Mouse (Mus musculus) embryo, embryonic 11 days (tissue): Measurements from ENCODE around the gene Ap4b1.
"Not testable (repeated sequence)": the region's sequence is repeated elsewhere in the genome, so short reads cannot be mapped to it uniquely, and the experiment has no call there.

Source experiments
- DNase-seq: peaks from one replicate; pipeline ENCODE4 v3.0.0-alpha.2; 2015

Ap4b1 gene

DNA sequence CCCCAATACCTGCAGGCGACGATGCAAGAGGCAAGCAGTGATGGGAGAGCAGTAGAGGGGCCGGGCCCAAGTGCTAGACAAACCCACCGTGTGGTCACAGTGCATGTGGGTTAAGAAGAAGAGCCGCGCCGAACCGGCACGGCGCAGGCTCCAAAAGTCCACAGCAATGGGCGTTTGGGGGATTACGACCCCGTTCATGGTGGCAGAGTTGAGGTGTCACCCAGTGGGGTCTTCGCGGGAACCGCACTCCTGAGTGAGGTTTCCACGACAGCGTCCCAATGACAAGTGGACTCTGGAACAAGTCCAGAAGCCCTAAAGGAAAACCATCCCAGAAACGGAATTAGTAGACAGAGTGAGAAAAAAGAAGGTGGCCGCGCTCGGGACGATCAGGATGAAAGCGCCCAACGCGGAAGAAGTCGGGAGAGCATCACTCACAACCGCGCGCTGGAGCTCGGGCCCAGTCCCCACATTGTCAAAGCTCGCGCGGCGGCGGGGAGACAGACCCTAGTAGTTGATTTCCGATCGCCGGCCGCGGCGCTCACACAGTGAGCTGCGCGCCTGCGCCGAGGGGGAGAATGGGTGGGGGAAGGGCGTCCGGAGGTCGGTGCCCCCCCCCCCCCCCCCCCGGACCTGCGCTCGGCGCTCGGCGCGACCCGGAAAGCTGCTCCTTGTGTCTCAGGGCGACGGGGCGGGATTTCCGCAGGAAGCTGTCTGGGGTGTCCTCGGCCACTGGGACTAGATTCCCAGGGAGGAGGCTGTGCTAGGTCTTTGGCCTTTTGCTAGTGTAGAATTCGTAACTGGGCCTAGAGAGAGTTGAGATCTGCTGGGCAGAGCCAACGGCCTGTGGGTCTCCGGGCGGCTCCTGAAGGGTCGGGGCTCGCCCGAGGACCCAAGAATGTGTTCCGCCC lies at the start of gene Ap4b1, which contains the start of the genes Dclre1b and Gm43064:
Gene Ap4b1, plus strand, starts transcription at position 630 of the 908 bp plus-strand sequence.
Gene Dclre1b, minus strand, starts transcription at position 554 of the 908 bp plus-strand sequence.
Gene Gm43064, plus strand, starts transcription at position 683 of the 908 bp plus-strand sequence.
- peak; percentile 98 for DNase-seq

DNA sequence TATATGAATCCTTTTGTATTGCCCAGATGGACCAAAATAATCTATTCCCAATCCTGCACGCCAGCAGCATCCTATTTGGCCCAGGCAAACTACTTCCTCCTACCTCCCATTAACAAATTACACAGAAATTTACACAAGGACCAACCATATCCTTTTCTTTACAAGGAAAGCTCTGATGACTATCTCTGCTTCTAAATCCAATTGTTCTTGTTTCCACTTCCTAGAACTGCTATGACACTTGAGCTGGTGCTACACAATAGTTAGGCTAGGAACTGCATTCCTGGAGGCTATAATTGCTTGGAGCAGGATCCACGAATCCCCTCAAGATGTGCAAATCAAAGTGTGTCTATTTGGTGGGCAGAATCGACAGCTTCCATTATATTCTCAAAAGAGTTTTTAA lies 42.5 kb upstream of the Ap4b1 start:
- no peak for DNase-seq

DNA sequence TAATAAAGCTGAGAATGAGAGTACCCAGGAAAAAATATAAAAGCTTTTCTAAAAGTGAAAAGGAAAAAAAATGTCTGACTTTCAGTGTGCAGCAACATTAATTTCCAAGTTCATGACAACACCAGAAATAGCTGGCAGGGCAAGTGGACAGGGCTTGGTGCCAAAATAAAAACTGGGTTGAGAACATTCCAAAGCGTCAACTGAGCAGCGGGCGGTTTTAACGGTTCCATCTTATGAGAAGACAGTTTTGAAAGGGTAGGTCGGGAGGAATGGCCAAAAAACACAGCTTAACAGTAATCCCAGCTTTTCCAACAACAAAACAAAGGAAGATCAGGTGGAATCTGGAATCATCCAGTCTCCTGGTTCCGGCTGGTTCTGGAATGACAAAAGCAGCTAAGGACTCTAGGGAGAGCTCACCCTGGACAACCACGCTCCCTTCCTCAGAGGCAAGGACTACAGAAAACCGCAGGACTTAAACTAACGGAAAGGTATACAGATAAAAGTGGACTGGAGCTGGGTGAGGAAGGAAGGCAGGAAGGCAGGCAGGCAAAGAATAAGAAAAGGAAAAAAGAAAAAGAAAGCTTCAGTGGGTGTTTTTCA lies 37.7 kb upstream of the Ap4b1 start:
- no peak for DNase-seq

DNA sequence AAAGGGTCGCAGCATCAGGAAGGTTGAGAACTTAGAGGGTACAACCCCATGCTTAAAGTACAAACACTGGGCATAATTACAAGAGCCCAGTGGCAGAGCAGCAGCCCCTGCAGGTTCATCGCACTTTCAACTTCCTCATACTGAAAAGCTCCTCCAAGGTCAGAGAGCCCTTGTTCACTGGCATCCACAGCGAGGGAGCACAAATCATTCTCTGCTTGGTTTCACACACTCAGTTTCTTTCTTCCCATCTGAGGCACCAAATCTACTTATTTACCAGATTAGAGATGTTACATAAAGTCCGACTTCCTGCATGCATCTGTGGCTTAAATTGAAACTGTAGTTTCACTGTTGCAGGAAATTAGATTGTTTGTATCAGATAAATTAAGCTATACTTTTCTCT lies 36.5 kb upstream of the Ap4b1 start:
- no peak for DNase-seq

DNA sequence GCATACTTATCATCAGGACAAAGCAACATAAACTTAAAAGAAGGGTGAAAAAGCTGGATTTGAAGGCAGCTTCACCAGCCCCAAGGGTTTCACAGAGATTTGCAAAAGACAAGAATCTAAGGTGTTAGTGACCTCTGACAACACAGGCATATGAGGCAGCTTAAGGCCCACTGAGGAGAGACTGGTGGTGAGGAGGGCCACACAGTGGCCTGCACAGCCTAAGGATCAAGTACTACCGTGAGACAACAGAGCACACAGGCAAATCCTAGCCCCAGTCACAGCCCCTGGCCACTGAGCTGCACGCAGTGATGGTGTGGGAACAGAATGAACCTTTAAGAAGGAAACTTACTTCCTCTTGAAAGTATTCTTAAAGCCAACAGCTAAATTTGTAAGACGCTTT lies 35.8 kb upstream of the Ap4b1 start:
- no peak for DNase-seq

DNA sequence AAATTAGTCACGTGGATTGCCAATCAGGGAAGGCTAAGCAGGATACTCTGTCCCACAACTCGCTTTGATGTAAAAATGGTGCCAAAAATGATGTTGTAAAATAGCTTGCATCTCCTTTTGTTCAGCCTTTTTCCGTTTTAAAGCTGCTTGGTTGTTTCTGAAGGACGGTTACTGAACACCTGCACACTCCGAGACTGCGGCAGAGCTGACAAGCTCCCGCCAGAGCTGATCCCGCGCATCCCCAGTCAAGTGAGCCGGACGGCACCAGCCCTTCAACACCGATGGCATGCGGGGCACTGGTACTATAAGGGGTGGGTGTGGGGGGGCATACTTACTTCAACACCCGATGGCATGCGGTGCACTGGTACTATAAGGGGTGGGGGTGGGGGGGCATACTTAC lies 35.3 kb upstream of the Ap4b1 start:
- no peak for DNase-seq

DNA sequence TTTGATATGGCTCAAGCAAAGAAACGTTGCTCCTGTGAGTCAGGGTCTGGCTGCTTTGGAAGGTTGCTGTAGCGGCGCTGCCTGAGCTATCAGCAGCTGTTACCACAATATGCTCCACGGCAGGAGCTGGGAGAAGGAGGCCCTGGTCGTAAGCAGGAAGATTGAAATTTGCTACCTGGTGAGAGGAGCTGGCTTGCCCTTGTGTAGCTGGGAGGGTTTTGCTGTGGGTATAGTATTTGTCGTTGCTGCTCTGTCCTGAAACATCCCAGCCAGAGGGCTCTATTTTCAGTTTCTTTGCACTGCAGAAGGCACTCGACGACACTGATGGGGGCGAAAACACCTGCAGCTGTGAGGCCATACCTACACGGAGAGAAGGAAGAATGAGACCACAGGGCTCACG lies 31.4 kb upstream of the Ap4b1 start:
- DNase-seq, result no peak

DNA sequence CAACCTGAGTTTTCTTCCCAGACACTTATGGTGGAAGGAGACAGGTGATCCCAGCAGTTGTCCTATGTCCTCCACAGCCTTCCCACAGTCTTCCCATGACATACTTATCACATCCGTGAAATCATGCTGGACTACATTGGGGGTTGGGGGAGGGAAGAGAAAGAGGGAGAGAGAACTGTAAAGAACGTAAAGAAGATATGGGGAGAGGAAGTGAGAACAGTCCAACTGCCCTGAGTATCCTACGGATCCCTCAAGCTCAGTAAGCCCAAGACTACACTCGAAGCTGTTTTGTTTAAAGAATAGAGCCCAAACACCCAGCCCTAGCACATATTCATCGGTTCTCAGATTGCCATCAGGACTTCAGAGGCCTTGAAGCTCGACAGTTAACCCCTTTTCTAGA lies 30.7 kb upstream of the Ap4b1 start:
- DNase-seq, result no peak

DNA sequence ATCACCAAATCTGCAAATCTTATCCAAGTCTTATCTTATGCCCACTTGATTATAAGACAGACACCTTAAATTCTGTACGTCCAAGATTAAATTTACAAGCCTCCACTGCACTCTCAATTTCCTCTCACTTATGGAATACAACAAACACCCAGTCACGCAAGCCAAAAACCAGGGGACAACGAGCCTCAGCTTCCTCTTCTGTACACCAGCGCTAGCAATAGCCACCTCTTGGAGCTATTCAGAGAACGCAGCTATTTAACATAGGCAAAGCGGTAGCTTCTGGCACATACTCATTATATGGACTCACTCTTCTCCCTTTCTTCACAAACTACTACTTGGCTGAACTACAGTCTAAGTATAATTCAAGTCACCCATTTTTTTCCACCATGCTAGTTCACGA lies 30.1 kb upstream of the Ap4b1 start:
- no peak for DNase-seq

DNA sequence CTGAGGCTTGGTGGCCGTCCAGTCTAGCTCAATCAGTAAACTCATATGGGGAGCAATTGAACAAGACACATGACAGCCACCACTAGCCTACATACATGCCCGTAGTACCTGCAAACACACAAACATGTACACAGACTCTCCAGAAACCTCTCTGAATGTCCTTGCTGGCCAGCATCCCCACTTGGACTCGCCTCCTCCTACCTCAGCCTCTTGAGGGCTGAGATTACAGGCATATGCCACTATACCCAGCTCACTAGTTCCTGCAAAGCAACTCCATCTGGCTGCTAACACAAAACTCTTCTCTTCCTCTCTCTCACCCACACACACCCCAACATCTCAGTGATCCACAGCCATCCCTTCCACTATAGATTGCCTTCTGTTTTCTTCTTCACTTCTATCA lies 29.0 kb upstream of the Ap4b1 start:
- DNase-seq, result no peak

DNA sequence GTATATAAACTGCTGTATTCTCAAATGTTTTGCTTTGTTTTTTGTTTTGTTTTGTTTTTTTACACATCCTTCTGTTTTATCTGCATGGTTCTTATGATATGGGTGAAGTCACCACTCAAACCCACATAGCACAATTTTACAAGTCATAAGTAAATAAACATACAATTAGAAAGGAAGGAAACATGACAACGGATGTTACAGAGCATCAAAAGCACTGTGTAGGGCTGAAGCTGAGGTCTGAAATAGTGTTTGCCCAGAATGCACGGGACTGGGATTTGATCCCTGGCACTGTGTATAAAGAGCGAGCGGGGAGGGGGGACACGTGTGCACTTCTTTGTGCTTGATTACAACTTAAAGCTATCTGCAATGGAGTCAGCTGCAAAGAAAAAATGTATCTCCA lies 28.5 kb upstream of the Ap4b1 start:
- DNase-seq, result no peak

DNA sequence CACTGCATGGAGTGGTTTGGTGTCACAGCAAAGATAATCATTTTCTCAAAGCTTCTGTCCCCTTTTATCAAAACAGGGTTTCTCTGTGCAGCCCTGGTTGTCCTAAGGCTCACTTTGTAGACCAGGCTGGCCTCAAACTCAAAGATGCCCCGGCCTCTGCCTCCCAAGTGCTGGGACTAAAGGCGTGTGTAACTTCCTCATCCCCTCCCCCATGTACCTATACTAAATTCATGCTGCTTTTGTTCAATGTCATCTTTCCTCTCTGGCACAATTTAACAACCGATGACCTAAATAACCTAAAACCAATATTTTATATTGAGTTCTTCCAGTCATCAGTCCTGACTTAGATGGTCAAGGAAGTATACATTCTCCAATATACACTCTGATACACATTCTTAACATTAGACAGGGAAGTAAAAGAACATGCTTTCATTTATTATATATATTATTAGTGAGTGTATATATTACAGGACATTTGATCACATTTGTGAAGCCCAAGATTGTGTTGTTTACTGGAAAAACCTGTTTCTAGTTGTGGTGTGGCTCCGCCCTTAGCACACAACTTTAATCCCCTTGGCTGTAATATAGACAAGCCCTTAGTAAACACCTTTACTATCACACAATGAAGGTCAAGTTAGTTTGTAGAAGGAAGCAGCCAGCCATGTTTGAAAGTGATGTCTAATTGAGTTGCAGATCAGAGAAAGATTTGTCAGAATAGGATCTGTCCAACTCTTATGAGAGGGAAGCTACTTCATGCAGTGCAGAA lies 26.3 kb upstream of the Ap4b1 start:
- no peak for DNase-seq

DNA sequence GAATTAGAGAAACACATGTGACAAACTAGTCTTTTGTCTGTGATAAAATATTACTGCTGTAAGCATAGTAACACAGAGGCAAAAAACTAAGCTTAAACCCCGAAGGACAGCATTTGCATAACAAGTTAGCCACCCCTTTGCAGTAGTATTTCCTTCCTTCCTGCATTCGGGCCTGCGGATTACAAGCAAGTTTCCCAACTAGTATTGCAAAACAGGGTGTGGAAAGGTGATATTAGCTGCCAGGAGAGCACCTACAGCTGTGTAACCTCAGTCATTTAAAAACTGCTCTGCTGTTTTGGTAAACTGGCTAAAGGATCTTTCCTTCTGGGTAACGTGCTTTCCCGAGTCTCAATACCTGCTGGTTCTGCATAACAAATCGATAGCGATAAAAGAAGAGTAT lies 22.1 kb upstream of the Ap4b1 start:
- no peak for DNase-seq

DNA sequence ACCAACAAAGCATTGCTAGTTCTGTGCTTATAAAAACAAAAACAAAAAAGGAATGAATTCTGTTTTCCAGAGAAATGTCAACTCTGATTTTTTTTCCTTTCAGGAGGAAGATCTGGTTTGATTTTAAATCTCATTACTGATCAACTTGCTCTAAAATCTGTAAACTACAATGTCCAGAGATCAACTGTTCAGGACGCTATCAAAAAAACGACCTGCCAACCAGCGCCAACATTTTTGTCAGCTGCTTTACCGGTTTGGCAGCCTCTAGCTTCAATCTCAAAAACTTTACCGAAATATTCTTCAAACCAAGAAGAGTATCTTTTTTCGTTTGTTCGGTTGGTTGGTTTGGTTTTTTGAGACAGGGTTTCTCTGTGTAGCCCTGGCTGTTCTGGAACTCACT lies 20.2 kb upstream of the Ap4b1 start:
- DNase-seq, result no peak

DNA sequence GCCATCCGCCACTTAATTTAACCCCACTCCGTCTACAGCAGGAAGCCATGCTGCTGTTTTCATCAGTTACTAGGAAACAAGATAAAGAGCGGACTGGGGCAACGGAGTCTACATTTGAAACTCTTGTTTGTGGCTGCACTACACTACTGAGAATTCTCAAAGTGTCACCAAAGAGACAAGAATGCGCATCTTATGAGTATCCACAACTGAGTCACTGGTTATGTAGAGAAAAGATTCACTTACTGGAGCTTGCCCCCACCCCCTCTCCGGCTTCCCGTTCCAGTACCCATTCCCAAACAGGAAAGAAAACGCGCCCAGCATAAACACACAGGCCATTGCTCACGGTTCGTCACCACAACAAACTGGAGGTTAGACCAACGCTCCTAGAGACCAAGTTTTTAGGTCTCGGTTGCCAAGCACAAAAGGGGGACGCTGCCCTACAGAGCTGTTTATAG lies 19.4 kb upstream of the Ap4b1 start:
- DNase-seq, result peak; percentile 54

DNA sequence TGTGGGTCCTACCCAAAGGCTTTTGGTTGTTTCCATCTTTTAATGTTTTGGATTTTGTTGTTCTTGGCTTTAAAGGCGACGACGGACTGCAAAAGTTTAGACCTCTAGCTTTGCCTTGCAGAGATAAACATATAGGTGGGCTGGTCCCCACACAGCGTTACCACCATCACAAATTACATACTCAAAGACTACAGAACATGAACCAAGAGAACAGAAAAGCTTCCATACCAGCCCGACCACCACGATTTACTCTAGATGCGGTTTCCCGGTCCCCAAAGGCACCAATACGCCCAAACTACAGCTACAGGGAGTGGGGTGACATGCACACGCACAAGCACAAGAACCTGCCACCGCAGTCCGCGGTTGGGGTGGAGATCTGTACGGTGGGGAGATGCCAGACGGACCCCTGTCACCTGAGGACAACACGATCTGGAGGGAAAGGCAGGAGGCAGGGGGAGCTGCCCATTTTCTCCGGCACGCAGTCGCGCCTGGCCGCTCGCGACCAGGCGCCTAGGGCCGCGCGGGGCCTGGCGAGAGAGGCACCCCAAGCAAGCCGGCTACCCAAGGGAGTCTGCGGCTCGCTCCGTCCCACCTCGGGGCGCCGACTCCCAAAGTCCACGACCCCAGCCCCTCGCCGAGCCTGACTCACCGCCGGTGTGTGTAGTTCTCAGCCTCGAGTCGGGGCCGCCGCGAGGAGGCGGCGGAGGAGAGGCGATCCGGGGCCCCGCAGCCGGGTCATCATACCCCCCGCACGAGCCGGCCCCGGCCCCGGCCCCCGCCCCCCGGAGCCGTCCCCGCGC lies 18.8 kb upstream of the Ap4b1 start:
- peak; percentile 67 for DNase-seq

DNA sequence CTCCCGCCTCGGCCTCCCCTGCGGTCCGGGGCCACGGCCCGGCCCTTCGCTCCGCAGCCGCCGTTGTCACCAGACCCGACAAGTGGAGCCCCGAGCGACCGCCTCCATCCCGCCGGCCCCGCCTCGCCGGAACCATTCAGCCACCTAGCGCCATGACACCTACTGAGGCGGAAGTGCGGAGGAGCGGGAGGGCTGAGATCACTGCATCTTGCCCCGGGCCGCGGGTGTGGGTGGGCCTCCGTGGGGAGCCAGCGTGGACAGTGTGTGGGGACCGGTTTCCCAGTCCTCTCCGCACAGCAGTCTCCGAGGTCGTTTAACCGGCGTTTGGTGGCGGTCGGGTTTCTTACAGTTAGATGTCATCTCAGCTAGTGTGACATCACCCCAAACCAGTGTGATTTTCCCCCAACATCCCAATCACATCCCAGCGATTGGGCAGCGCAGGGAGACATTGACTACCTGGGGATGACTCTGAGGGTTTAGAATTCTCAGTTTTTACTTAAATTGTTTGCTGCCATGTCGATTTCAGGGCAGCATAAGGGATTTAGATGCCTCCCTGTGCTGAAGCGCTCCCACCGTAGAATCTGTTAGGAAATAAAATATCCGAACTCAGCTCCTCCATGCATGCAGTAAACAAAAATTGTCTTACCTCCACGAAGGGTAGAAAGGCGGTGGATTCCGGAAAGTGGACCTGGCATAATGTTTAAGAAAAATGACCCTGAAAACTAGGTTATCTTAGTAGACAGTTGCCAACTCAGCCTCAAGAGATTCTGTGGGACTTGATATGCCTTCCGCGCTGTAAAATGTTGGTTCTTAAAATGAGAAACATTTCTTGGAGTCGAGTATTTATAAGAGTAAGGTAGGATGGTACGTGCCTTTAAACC lies 17.9 kb upstream of the Ap4b1 start, which contains the start of gene Hipk1:
Gene Hipk1, minus strand, starts transcription at position 334 of the 881 bp plus-strand sequence.
- peak; percentile 95 for DNase-seq

DNA sequence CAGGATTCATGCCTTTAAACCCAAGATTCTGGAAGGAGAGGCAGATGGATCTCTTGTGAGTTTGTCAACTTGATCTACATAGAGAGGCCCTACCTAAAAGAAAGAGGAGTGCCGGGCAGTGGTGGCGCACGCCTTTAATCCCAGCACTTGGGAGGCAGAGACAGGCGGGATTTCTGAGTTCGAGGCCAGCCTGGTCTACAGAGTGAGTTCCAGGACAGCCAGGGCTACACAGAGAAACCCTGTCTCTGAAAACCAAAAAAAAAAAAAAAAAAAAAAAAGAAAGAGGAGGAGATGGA lies 17.3 kb upstream of the Ap4b1 start:
- not testable (repeated sequence) for DNase-seq

DNA sequence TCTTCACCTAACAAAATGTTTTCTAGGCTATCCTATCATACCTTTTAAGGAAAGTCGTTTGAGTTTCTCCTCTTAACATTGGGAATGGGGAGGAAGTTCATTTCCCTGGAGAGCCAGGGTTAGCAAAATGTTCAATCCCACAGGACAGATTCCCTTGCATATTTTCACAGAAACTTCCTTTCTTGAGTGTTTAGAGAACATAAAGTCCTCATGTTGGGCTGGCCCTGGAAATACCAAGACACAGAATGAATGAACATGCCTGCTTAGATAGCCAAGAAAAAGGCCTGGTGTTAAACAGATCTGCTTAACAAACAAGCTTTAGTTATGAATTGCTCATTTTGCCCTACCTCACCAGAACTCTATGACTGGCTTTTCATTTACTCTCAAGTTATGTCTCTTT lies 16.8 kb upstream of the Ap4b1 start:
- no peak for DNase-seq

DNA sequence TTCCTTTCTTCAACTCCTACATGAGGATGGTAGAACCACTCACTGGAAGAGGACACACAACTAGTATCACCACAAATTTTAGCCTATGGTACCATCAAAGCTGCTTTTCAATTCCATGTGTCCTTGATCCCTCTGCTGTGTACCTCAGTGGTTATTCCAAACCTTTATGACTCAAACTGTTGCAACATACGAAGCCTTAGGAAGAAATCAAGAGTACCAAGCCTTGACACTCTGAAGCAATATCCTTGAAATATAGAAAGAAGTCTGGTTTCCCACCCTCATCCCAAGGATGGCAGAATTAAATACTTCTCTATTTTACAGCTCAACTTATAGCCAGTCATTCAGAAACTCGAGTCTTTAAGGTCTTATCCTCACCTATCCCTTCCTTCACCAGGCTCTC lies 12.9 kb upstream of the Ap4b1 start:
- DNase-seq, result no peak

DNA sequence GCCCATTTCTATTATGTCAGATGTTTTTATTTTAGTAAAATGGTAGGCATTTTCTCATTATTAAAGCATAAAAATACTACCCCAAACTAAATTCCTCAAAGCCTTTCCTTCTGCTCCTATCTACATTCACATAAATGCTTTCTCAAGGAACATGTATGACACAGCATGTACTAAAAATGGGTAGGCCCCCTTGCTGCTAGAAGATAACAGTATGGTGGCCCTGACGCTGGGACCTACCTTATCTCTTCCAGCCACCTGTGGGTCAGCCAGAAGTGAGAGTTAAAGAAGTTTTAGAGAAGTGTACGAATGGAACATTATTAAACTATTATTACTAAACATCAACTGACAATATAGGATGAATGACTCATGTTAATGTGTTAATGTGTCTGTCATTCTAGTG lies 9.8 kb upstream of the Ap4b1 start:
- DNase-seq, result no peak
